Mouse (Mus musculus) liver (tissue): ENCODE data around the gene Ksr2.

Experiments
- DNase-seq: peaks from one replicate; pipeline ENCODE4 v3.0.0-alpha.2; 2020; ENCODE audit warnings: mixed read lengths

Ksr2 gene

DNA sequence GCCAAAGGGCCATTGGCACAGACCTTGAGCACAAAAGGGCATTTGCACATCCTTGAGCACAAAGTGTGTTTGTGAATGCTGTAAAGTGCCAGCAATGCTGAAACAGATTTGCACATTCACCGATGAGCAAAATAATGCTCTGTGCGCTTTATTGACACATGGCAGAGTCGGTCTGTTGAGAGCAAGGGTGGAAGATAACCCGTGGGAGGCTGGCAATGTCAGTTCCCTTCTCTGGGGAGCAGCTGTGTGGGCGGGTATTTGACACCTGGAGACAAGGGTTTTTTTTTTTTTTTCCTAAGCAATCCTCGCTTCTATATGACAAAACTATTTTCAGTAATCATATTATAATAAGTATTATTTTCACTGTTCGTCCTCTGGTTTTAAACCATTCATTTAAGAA lies 389.8 kb downstream of the Ksr2 start:
- DNase-seq = no peak

DNA sequence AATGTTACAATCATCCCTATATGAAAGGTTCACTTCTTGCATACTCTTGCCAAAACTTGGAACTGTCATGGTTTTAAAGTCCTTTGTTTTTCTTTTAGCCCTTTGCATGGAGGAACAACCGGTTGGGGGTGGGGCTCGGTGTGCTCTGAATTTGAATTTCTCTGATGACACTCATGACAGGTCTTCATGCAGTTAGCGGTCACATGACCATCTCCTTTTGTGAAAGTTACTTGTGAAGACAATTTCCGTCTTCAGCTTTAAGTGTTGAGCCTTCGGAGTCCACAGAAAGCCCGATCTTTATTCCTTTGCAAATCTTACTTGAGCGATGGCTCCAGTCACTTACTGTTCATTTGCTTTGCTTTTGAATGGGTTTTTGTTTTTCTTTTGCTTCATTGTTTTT lies 397.1 kb downstream of the Ksr2 start:
- no peak for DNase-seq

DNA sequence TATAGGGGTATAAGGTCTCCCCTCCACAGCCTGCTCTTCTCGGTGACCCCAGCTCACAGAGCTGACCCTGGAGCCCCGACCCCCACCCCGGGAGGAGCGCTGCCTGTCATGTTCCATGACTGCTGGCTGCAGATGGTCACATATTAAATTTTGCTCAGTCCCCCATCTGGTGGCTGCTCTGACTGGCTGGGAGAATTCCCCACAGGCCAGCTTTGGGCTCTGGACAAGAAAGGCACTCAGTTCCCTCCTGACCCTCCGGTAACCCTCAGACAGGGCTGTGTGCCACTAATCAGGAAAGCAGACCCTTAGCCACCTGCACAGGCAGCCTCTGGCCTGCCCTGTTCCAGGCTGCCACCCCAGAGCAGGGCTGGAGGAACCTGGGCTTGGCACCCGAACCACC lies 405.0 kb downstream of the Ksr2 start:
- no peak for DNase-seq

DNA sequence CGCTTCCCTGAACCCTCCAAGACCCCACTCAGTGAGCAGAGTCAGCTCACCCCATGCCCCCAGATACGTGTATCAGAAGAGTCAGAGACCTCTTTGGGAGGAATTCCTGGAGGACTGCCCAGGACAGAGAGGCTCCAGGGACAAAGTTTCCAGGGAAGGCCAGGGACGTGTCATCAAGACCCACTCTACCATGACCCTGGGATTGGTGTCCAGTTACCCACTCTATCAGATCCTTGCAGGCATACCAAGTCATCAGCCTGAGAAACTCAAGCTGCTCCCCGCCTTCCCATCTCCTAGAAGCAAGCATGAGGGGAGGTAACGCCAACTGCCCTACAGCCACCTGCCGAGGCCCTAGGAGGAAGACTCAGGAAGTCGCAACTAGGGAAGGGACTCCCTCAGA lies 406.6 kb downstream of the Ksr2 start:
- no peak for DNase-seq

DNA sequence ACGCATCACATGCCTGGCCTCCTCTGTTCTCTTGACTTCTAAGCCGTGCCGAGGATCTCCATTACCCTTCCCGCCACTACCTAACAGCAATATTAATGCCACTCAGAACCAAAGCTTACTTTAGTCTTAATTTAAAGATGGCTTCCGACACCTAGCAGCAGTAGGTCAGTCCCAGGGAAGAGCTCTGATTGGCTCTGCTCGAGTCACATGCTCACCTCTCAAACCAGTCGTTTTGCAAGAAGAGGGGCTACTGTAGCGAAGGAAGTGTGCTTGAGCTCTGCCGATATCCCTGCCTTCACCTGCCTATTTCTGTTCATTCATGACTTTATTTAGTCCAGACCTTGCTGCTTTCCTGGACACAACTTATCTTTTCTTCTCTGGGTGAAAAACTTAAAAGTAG lies 410.0 kb downstream of the Ksr2 start:
- DNase-seq = no peak

DNA sequence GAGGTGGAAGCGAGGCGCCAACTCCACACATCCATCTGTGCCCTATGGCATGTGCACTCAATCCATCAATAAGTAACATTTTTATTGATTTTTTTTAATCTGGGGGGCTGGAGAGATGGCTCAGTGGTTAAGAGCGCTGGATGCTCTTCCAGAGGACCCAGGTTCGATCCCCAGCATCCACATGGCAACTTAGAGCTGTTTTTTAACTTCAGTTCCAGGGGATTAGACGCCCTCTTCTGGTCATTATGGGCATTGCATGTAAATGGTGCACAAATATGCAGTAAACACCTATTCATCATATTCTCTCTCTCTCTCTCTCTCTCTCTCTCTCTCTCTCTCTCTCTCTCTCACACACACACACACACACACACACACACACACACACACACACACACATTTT lies 410.7 kb downstream of the Ksr2 start:
- DNase-seq = no peak
